Mouse (Mus musculus) right cerebral cortex, postnatal 14 days (tissue): ENCODE results near the gene Gm21693.
"Not testable (repeated sequence)": the region's sequence is repeated elsewhere in the genome, so short reads cannot be mapped to it uniquely, and the experiment has no call there.

Experiments
- DNase-seq: peaks from one replicate; pipeline ENCODE4 v3.0.0; 2022

The Gm21693 gene

DNA sequence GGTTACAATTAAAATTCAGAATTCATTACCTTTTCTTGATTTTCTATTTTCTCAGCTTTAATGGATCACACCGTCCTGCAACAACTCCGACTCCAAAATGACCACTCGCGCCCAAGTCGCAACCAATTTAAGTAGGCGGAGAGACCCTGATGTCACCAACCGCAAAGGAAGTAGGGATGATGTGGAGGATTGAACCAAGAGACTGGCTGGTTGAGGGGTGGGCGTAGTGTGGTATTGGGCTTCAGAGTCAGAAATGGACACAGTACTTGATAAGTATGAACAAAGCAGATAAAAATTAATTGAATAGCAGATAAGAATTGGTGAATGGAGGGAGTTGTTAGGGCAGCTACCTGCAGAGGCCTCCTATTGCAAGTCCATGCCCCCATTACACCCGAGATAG lies at the start of gene Gm21693:
Gene Gm21693 (minus strand): TSS at position 101 of the 400 bp plus-strand sequence.
- DNase-seq = not testable (repeated sequence)

DNA sequence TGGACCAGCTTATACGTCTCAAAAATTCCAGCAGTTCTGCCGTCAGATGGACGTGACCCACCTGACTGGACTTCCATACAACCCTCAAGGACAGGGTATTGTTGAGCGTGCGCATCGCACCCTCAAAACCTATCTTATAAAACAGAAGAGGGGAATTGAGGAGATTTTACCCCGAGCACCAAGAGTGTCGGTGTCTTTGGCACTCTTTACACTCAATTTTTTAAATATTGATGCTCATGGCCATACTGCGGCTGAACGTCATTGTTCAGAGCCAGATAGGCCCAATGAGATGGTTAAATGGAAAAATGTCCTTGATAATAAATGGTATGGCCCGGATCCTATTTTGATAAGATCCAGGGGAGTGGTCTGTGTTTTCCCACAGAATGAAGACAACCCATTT lies 4.5 kb downstream of the Gm21693 start:
- not testable (repeated sequence) for DNase-seq

DNA sequence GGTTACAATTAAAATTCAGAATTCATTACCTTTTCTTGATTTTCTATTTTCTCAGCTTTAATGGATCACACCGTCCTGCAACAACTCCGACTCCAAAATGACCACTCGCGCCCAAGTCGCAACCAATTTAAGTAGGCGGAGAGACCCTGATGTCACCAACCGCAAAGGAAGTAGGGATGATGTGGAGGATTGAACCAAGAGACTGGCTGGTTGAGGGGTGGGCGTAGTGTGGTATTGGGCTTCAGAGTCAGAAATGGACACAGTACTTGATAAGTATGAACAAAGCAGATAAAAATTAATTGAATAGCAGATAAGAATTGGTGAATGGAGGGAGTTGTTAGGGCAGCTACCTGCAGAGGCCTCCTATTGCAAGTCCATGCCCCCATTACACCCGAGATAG lies 38.8 kb downstream of the Gm21693 start, which contains the start of gene Gm21677:
Gene Gm21677 (minus strand): TSS at position 101 of the 400 bp plus-strand sequence.
- not testable (repeated sequence) for DNase-seq
